Mouse (Mus musculus): ENCODE data around the gene Cartpt. TPM values are rescaled to one million over a fixed set of nuclear protein-coding genes. Genes with fewer than 3 reads are reported as not detected.

Gene Cartpt
- 0.33 TPM in 1 of 2 replicates, not detected in the other for polyA plus RNA-seq (2016; fragmentation: Nextera tagmentation; extraction: Ambion mirVana)

DNA sequence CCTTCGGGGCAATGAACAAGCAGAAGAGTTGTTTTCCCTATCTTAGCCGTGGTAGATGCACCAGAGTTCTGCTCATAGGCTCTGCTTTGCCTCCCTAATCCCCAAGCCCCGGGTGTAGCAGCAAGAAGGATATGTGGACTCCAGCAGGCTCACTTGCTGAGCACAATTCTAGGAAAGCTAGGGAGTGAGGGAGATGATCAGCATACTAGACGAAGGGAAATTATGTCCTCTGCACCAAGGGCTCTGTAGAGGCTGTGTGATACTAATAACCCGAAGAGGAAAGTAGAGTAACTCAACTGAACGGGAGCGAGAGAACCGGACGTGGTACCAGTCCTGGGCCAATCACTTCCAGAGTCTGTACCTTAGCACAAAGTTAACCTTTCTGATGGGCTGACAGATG is at the start of gene Cartpt:
Gene Cartpt (minus strand): TSS at position 127 of the 400 bp plus-strand sequence.
- H3K27me3 ChIP-seq (ENCODE audit: insufficient read depth, poor library complexity, severe bottlenecking) = peaks cover 52% of the 10 kb centered on the region
- no peak for DNase-seq (ENCODE audit: low spot score)
- H3K36me3 ChIP-seq = no peaks in the 10 kb centered on the region
- H3K27ac ChIP-seq = no peak within 1 kb of the TSS
- H3K4me1 ChIP-seq = peaks cover 13% of the 10 kb centered on the region
- H3K9me3 ChIP-seq = no peaks in the 10 kb centered on the region
- 41% methylated on average over 9 of the region's 9 CpGs for WGBS
- peak within 1 kb of the TSS; percentile 39 for H3K4me3 ChIP-seq

DNA sequence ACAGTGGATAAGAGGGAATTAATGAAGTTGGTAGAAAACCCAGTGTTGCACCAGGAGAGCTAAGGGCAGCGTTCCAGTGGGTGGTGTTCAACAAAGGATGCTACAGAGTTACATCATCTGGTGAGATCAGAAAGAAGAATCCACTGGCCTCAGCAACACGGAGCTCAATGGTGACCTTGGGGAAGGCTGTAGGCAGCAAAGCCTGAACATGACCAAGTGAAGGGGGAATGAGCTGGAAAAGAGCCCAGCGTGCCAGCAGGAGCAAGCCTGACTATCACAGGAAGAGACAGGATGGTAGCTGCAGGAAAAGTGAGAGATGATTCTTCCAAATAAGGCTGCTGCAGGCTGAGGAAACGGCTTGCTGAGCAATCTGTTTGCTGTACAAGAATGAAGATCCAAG is 46.5 kb upstream of the Cartpt start:
- Histone ChIP-seq H3K9me3 (no peaks in the 10 kb centered on the region), H3K36me3 (peaks cover 20% of the 10 kb centered on the region), H3K4me1 (no peaks in the 10 kb centered on the region), H3K4me3 (no peak overlapping the region), H3K27ac (no peak overlapping the region), H3K27me3 (ENCODE audit: insufficient read depth, poor library complexity, severe bottlenecking) (no peaks in the 10 kb centered on the region)
- 82% methylated on average over 4 of the region's 4 CpGs for WGBS
- DNase-seq (ENCODE audit: low spot score) = no peak

DNA sequence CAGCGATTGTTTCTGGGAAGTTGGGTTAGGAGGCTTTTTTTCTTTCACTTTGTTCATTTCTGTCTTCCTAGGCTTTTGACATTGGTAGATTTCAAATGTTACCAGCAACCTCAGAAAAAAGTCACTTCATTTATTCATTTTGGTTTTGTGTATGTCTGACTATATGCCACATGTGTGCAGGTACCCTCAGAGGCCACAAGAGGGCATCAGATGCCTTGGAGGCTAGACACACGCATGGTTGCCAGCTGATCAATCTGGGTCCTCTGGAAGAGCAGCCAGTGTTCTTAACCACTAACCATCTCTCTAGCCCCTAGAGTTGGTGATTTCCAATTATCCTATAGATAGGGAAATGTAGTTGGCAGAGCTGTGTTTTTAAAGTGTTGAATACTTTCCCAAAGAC is 42.6 kb upstream of the Cartpt start:
- no peaks in the 10 kb centered on the region for H3K9me3 ChIP-seq
- DNase-seq (ENCODE audit: low spot score) = no peak
- 89% methylated on average over 2 of the region's 2 CpGs for WGBS

DNA sequence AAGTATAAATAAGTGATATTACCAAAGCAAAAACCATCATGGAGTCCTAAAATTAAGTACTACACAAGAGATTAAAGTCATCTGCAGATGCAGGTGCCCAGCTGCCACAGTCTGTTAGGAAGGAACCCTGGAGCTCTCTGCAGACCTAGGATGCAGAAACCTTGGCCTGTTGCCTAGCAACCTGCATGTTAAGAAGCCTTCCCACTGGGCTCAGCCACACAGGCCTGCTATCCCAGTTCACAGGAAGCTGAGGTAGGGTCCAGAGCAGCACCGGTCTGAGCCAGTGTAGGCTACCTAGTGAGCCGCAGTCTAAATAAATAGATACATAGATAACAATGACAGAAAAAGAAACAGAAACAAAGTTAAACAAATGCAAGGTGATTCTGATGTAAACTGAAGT is 39.7 kb upstream of the Cartpt start:
- Histone ChIP-seq H3K9me3 (no peaks in the 10 kb centered on the region), H3K4me3 (no peak overlapping the region), H3K27me3 (ENCODE audit: insufficient read depth, poor library complexity, severe bottlenecking) (no peaks in the 10 kb centered on the region), H3K27ac (no peak overlapping the region), H3K4me1 (no peaks in the 10 kb centered on the region), H3K36me3 (0 out of 2 replicates have a peak, but pooled peaks cover 3% of the 10 kb centered on the region)
- 22% methylated on average over 2 of the region's 2 CpGs for WGBS
- DNase-seq (ENCODE audit: low spot score) = no peak

More for the DNA sequence above, 42.6 kb upstream of the Cartpt start:
- H3K36me3 ChIP-seq = peaks cover 7% of the 10 kb centered on the region
- no peaks in the 10 kb centered on the region for H3K27me3 ChIP-seq (ENCODE audit: insufficient read depth, poor library complexity, severe bottlenecking)
- no peaks in the 10 kb centered on the region for H3K4me1 ChIP-seq
- no peak overlapping the region for H3K4me3 ChIP-seq
- no peak overlapping the region for H3K27ac ChIP-seq

DNA sequence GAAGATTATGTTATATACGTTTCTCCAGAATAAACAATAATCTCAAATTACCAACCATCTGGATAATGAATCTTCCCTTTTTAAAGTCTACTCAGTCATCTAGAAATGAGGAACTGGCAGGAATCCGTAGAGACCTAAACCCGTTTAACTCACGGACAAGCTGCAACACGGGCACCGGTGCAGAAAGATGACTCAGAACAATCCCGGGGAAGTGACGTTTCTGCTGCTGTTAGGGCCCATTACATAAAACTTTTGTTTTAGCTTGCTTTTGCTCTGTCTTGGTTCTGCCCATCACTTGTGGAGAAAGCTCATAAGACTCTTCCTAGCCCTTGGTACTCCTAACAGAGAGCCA is 38.4 kb upstream of the Cartpt start:
- Histone ChIP-seq H3K27me3 (ENCODE audit: insufficient read depth, poor library complexity, severe bottlenecking) (no peaks in the 10 kb centered on the region), H3K27ac (no peak overlapping the region), H3K36me3 (0 out of 2 replicates have a peak, but pooled peaks cover 3% of the 10 kb centered on the region), H3K4me3 (no peak overlapping the region), H3K9me3 (no peaks in the 10 kb centered on the region), H3K4me1 (no peaks in the 10 kb centered on the region)
- no peak for DNase-seq (ENCODE audit: low spot score)
- WGBS = 86% methylated on average over 8 of the region's 8 CpGs

DNA sequence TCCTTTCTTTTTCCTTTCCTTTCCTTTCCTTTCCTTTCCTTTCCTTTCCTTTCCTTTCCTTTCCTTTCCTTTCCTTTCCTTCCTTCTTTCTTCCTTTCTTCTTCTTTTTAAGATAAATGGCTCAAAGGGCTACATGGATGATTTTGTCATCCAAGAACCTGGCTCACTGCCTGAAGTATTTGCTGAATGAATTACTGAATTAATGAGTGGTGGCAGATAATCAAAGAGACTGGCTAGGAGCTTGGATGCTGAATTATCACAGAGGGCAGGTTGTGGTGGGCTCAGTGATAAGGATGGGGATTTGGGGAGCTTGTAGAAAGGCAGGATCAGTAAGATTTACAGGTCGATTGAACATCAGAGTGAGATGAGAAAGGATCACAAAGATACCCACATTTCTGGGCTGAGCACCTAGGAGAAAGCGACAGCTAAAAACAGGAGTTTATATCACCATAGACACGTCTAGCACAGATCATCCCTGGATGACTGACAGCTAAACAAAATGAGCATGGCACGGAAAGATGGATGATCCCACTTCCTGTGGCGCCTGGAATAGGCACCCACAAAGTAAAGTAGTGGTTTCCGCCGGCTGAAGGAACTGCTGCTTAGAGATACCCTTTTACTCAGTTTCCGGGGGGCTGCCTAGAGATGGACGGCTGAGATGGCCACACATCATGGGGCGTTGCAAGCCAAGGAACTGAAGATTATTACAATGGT is 37.9 kb upstream of the Cartpt start:
- no peak overlapping the region for H3K27ac ChIP-seq
- H3K9me3 ChIP-seq = no peaks in the 10 kb centered on the region
- no peak overlapping the region for H3K4me3 ChIP-seq
- DNase-seq (ENCODE audit: low spot score) = no peak
- no peaks in the 10 kb centered on the region for H3K4me1 ChIP-seq
- H3K36me3 ChIP-seq = 0 out of 2 replicates have a peak, but pooled peaks cover under 1% of the 10 kb centered on the region
- H3K27me3 ChIP-seq (ENCODE audit: insufficient read depth, poor library complexity, severe bottlenecking) = no peaks in the 10 kb centered on the region
- WGBS = 77% methylated on average over 10 of the region's 10 CpGs

DNA sequence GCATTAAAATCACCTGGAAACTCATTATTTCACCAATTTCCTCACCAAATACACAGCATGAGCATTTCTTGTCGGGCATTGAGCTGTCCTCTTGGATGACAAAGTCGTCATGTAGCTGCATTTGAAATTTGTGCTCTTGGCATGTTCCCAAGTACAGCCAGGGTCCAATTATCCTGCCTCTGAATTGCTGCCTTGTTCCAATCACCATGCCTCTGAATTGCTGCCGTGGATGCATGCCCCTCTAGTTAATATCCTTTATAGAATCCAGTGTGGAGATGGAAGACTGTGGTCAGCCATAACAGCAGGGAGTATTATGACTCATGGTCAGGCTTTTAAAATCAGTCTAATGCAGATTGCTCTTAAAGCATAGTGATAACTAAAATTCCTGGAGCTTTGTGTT is 36.9 kb upstream of the Cartpt start:
- Histone ChIP-seq H3K36me3 (no peaks in the 10 kb centered on the region), H3K27ac (no peak overlapping the region), H3K9me3 (no peaks in the 10 kb centered on the region), H3K4me3 (no peak overlapping the region), H3K4me1 (no peaks in the 10 kb centered on the region), H3K27me3 (ENCODE audit: insufficient read depth, poor library complexity, severe bottlenecking) (no peaks in the 10 kb centered on the region)
- WGBS = 70% methylated on average over 3 of the region's 3 CpGs
- no peak for DNase-seq (ENCODE audit: low spot score)

DNA sequence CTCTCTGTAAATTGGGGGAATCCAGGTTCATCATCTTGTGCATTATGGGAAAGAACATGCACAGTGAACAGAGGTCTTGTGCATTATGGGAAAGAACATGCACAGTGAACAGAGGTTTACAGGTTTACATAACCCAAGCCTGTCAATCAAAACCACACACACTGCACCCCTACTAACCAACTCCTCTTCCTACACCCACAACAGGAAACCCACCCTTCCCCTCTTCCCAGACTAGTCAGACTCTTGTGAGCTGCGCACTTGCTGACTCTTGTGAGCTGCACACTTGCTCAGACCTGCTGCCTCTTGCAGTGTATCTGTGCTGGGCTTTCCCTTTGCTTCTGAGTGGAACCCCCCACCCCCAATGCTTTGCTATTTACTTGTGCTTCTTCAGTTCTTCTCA is 31.5 kb upstream of the Cartpt start:
- no peak for DNase-seq (ENCODE audit: low spot score)
- H3K27me3 ChIP-seq (ENCODE audit: insufficient read depth, poor library complexity, severe bottlenecking) = no peaks in the 10 kb centered on the region
- 71% methylated on average over 1 of the region's 1 CpGs for WGBS
- no peak overlapping the region for H3K4me3 ChIP-seq
- H3K27ac ChIP-seq = no peak overlapping the region
- peaks cover 2% of the 10 kb centered on the region; the same call in 1 of the 2 replicates for H3K4me1 ChIP-seq
- no peaks in the 10 kb centered on the region for H3K9me3 ChIP-seq
- no peaks in the 10 kb centered on the region for H3K36me3 ChIP-seq

DNA sequence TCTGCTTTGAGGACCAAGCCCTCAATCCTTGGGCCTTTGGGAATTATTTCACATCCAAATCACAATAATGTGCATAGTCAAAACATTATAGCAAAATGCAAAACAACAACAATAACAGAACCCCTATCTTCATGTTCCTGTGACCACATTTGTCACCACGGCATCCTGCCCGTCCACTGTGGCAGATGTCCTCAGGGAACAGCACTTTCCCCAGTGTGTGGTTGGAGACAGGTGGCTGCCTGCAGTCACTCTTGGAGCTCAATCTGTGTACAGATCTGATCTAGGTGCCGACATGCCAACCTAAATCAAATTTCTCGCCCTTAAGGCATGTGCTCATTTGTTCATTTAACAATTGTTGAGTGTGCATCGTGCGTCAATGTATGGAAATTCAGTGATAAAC is 30.6 kb upstream of the Cartpt start:
- H3K4me1 ChIP-seq = peaks cover 7% of the 10 kb centered on the region; the same call in 1 of the 2 replicates
- WGBS = 84% methylated on average over 6 of the region's 6 CpGs
- no peak for DNase-seq (ENCODE audit: low spot score)
- H3K27me3 ChIP-seq (ENCODE audit: insufficient read depth, poor library complexity, severe bottlenecking) = no peaks in the 10 kb centered on the region
- no peak overlapping the region for H3K4me3 ChIP-seq
- H3K9me3 ChIP-seq = no peaks in the 10 kb centered on the region
- no peaks in the 10 kb centered on the region for H3K36me3 ChIP-seq
- H3K27ac ChIP-seq = no peak overlapping the region

DNA sequence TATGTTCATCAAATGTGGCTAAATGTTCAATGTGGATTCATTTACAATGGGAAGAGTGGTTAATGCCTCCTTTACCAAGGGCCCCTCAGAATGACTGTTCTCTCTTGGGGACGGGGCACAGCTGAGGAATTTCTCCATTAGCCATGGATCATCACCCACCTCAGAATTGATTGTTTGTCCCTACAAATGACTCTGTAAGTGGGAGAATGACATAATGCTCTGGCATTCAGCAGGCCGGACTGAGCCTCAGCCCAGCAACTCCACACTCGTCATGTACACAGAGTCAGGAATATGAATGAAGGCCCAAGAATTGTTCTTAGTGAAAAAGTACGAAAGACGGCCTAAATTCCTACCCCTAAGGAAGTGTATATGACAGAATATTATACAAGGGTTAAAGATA is 25.4 kb upstream of the Cartpt start:
- no peak for DNase-seq (ENCODE audit: low spot score)
- Histone ChIP-seq H3K9me3 (no peaks in the 10 kb centered on the region), H3K4me1 (peaks cover 7% of the 10 kb centered on the region; the same call in 1 of the 2 replicates), H3K4me3 (no peak overlapping the region), H3K36me3 (no peaks in the 10 kb centered on the region), H3K27ac (no peak overlapping the region), H3K27me3 (ENCODE audit: insufficient read depth, poor library complexity, severe bottlenecking) (no peaks in the 10 kb centered on the region)
- WGBS = 76% methylated on average over 5 of the region's 5 CpGs

DNA sequence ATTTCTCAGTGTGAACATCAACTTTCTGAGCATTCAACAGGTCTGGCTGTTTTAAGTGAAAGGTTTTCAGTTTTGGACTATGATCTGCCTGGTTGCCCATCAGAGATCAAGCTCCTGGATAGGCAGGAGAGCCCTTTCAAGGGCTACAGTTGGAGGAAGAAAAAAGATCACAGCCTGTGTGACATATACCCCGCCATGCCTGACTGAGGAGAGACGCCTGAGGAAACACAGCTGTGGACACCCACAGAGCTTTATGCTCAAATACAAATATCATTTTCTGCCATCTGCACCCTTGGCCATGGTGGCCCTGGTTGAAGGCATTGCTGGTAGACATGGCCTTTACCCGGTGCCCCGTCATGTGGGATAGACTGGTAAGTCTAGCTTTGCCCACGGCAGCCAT is 14.7 kb upstream of the Cartpt start:
- Histone ChIP-seq H3K9me3 (no peaks in the 10 kb centered on the region), H3K36me3 (no peaks in the 10 kb centered on the region), H3K27ac (no peak overlapping the region), H3K4me1 (no peaks in the 10 kb centered on the region), H3K4me3 (no peak overlapping the region), H3K27me3 (ENCODE audit: insufficient read depth, poor library complexity, severe bottlenecking) (no peaks in the 10 kb centered on the region)
- 80% methylated on average over 5 of the region's 5 CpGs for WGBS
- DNase-seq (ENCODE audit: low spot score) = no peak

DNA sequence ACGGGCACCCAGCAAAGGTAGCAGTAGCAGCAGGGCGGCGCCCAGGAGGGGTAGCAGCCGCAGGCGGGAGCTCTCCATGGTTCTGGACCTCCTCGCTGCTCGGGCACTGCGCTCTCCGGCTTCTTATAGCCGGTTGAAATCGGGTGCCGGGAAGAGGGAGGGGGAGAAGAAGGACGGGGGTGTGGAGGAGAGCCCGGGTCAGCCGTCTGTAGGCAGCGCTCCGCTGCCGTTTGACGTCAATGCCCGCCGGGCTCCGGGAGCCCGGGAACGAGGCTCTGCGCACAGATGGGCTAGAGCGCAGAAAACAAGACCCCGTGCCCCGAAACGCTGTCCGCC is 366 bp downstream of the Cartpt start:
- DNase-seq (ENCODE audit: low spot score) = peak; percentile 86
- 1% methylated on average over 30 of the region's 30 CpGs for WGBS
- Histone ChIP-seq H3K36me3 (no peaks in the 10 kb centered on the region), H3K9me3 (no peaks in the 10 kb centered on the region), H3K27me3 (ENCODE audit: insufficient read depth, poor library complexity, severe bottlenecking) (peaks cover 52% of the 10 kb centered on the region), H3K4me3 (peak overlapping the region; percentile 39), H3K27ac (no peak overlapping the region), H3K4me1 (peaks cover 13% of the 10 kb centered on the region)

DNA sequence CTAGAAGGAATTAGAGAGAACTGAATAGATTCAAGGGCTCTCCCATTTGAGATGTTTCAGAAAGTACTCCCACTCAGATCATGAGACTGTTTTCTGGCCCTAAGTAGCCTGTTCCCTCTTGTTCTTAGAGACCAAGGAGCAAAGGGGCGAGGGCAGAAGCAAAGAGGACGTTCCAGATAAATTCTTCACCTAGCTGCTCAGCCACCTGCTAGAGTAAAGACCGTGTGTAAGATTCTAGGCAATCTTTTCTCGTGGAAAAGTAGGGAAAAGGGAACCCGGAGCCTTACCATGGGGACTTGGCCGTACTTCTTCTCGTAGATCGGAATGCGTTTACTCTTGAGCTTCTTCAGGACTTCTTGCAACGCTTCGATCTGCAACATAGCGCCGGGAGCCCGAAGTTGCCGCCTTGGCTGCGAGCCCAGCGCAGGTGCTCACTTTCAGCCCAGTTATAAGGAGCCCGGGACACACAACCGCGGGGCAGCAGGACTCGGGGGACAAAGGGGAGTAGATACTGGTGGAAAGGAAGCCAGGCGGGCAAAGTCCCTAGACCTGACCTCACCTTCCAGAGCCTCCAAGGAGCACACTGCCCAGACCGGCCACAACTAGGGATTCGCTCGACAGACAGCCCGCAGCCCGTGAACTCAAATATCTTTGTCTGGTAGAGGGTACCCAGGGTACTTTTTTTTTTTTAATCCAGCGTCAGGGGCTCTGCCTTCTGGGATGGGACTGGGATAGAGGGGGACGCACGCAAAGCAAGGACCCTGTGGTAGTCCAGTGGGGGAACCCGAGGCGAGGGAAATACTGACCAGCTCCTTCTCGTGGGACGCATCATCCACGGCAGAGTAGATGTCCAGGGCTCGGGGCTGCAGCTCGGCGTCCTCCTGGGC is 978 bp downstream of the Cartpt start:
- Histone ChIP-seq H3K4me1 (peaks cover 13% of the 10 kb centered on the region), H3K9me3 (no peaks in the 10 kb centered on the region), H3K27me3 (ENCODE audit: insufficient read depth, poor library complexity, severe bottlenecking) (peaks cover 52% of the 10 kb centered on the region), H3K27ac (no peak overlapping the region), H3K4me3 (peak overlapping the region; percentile 39), H3K36me3 (no peaks in the 10 kb centered on the region)
- no peak for DNase-seq (ENCODE audit: low spot score)
- 9% methylated on average over 38 of the region's 38 CpGs for WGBS
